Mouse (Mus musculus) liver, postnatal 0 days (tissue): ENCODE measurements at regions not wholly inside any gene's neighbourhood (a gene's known extent, or its start where the extent isn't known, plus 50 kb on each side); places are given as distances from the start of the nearest gene placed in this dataset.
A peak's percentile ranks its signal among the peaks of the same experiment; 100 is the strongest.

Experiments used
- ATAC-seq: fragments of 200-750 bp; cut with Nextera tagmentation; 2 replicates; pipeline ENCODE4 v1.8.0; 2017; ENCODE audit warnings: mild to moderate bottlenecking, moderate library complexity
- DNase-seq: peaks from one replicate; pipeline ENCODE4 v3.0.0-alpha.2; 2016
- H3K27ac ChIP-seq: fragments of 300-500 bp; sonication (generic); 2 replicates; pipeline ENCODE4 v1.5.1; 2014; ENCODE audit warnings: antibody characterized with exemption, moderate library complexity, mild to moderate bottlenecking, low read depth
- H3K27me3 ChIP-seq: fragments of 300-500 bp; sonication (generic); 2 replicates; pipeline ENCODE4 v1.6.1; 2014; ENCODE audit warnings: low read length, control low read depth, mixed read lengths; ENCODE audit not compliant: insufficient read depth
- H3K36me3 ChIP-seq: fragments of 300-500 bp; sonication (generic); replicated peaks from 2 replicates; pipeline ENCODE4 v1.6.1; 2014; ENCODE audit warnings: mild to moderate bottlenecking, control low read depth, low read length, moderate library complexity, mixed read lengths; ENCODE audit not compliant: insufficient read depth
- H3K4me1 ChIP-seq: fragments of 300-500 bp; sonication (generic); 2 replicates; pipeline ENCODE4 v1.6.1; 2014; ENCODE audit warnings: antibody characterized with exemption, mild to moderate bottlenecking, control low read depth; ENCODE audit not compliant: insufficient read depth
- H3K4me2 ChIP-seq: fragments of 300-500 bp; sonication (generic); 2 replicates; pipeline ENCODE4 v1.6.1; 2014; ENCODE audit warnings: low read depth, mild to moderate bottlenecking, low read length, moderate library complexity, mixed read lengths
- H3K4me3 ChIP-seq: fragments of 300-500 bp; sonication (generic); 2 replicates; pipeline ENCODE4 v1.5.1; 2014; ENCODE audit warnings: low read depth, low read length
- H3K9ac ChIP-seq: fragments of 300-500 bp; sonication (generic); replicated peaks from 2 replicates; pipeline ENCODE4 v1.6.1; 2014; ENCODE audit warnings: mild to moderate bottlenecking, moderate library complexity
- H3K9me3 ChIP-seq: fragments of 300-500 bp; sonication (generic); 2 replicates; pipeline ENCODE4 v1.6.1; 2016; ENCODE audit warnings: mild to moderate bottlenecking, control low read depth, low read length, mixed read lengths
- CTCF ChIP-seq: sonication (generic); IDR thresholded peaks from 2 replicates; pipeline ENCODE4 v1.5.1; 2016; ENCODE audit warnings: antibody characterized with exemption, low read depth
- EP300 ChIP-seq: IDR thresholded peaks from 2 replicates; pipeline ENCODE4 v1.6.1; 2016; ENCODE audit warnings: antibody characterized with exemption, low read depth, mild to moderate bottlenecking
- WGBS: fragments of 180-500 bp; shearing (Covaris S2); extraction: QIAGEN DNeasy Blood & Tissue Kit; methylation state at CpG from one replicate; pipeline ENCODE4 v1.1.7; 2014; ENCODE audit not compliant: insufficient replicate concordance; 5-methylcytosine and 5-hydroxymethylcytosine counted together

- no peaks in the 10 kb centered on the region for H3K27me3 ChIP-seq
- H3K4me1 ChIP-seq = no peaks in the 10 kb centered on the region
- no peak overlapping the region for H3K4me2 ChIP-seq
- H3K36me3 ChIP-seq = no peaks in the 10 kb centered on the region
- TF ChIP-seq EP300 (no peak), CTCF (peak; percentile 74)
- ATAC-seq (no peak), DNase-seq (no peak)
- H3K27ac ChIP-seq = no peak overlapping the region
- H3K9ac ChIP-seq = no peak overlapping the region
- no peak overlapping the region for H3K4me3 ChIP-seq
- H3K9me3 ChIP-seq = no peaks in the 10 kb centered on the region
- 36% methylated on average over 2 of the region's 2 CpGs for WGBS
These were observed 223.2 kb upstream of the Agtr1b start for GRCm38 (mm10) chr3:20590143-20590542.

DNA sequence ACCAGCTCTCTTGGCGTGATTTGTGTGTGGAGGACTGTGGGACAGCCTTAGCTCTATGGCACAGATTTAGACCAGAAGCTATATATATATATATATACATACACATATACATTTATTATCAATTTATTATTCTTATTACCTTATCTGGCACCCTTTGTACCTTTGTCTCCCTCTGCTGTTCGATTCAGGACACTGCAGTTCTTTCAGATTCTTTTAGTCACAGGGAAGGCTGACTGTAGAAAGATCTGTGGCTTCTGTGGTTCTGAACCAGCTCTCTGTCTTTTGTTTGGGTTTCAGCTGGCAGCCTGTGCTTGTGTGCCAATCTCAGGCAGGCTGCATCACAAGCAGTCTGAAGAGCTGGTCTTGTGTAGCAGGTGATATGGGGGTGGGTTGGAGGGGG, 184.6 kb upstream of the Agtr1b start:
- H3K27ac ChIP-seq = no peak overlapping the region
- no peak overlapping the region for H3K4me2 ChIP-seq
- no peak overlapping the region for H3K9ac ChIP-seq
- TF ChIP-seq CTCF (peak; percentile 45), EP300 (no peak)
- H3K36me3 ChIP-seq = no peaks in the 10 kb centered on the region
- H3K9me3 ChIP-seq = no peaks in the 10 kb centered on the region
- DNase-seq (no peak), ATAC-seq (no peak)
- no peak overlapping the region for H3K4me3 ChIP-seq
- WGBS = 30% methylated on average over 2 of the region's 2 CpGs
- H3K27me3 ChIP-seq = no peaks in the 10 kb centered on the region
- H3K4me1 ChIP-seq = no peaks in the 10 kb centered on the region

GRCm38 (mm10) chr3:20543991-20544390, 177.0 kb upstream of the Agtr1b start:
- no peaks in the 10 kb centered on the region for H3K4me1 ChIP-seq
- DNase-seq (no peak), ATAC-seq (no peak)
- WGBS = 72% methylated on average over 7 of the region's 7 CpGs
- no peak overlapping the region for H3K27ac ChIP-seq
- no peaks in the 10 kb centered on the region; the same call in 1 of the 2 replicates for H3K9me3 ChIP-seq
- TF ChIP-seq CTCF (no peak), EP300 (no peak)
- H3K27me3 ChIP-seq = no peaks in the 10 kb centered on the region
- no peak overlapping the region for H3K4me2 ChIP-seq
- no peaks in the 10 kb centered on the region for H3K36me3 ChIP-seq
- H3K9ac ChIP-seq = no peak overlapping the region
- H3K4me3 ChIP-seq = no peak overlapping the region

GRCm38 (mm10) chr3:20538492-20539004, 171.6 kb upstream of the Agtr1b start:
- no peaks in the 10 kb centered on the region for H3K4me1 ChIP-seq
- H3K4me3 ChIP-seq = no peak overlapping the region
- no peaks in the 10 kb centered on the region; the same call in 1 of the 2 replicates for H3K9me3 ChIP-seq
- H3K4me2 ChIP-seq = no peak overlapping the region
- H3K36me3 ChIP-seq = no peaks in the 10 kb centered on the region
- H3K9ac ChIP-seq = no peak overlapping the region
- TF ChIP-seq CTCF = no peak
- no peak for TF ChIP-seq EP300
- no peak for DNase-seq
- 58% methylated on average over 4 of the region's 4 CpGs for WGBS
- no peak overlapping the region for H3K27ac ChIP-seq
- no peaks in the 10 kb centered on the region for H3K27me3 ChIP-seq
- ATAC-seq = no peak

- Histone ChIP-seq H3K4me1 (no peaks in the 10 kb centered on the region), H3K27ac (no peak overlapping the region), H3K9me3 (no peaks in the 10 kb centered on the region), H3K4me2 (no peak overlapping the region), H3K9ac (no peak overlapping the region), H3K4me3 (no peak overlapping the region), H3K27me3 (no peaks in the 10 kb centered on the region), H3K36me3 (no peaks in the 10 kb centered on the region)
- no peak for ATAC-seq
- DNase-seq = no peak
- 49% methylated on average over 6 of the region's 6 CpGs for WGBS
- TF ChIP-seq EP300 (no peak), CTCF (peak; percentile 74)
These were observed 153.8 kb upstream of the Agtr1b start for GRCm38 (mm10) chr3:20520738-20521137.

DNA sequence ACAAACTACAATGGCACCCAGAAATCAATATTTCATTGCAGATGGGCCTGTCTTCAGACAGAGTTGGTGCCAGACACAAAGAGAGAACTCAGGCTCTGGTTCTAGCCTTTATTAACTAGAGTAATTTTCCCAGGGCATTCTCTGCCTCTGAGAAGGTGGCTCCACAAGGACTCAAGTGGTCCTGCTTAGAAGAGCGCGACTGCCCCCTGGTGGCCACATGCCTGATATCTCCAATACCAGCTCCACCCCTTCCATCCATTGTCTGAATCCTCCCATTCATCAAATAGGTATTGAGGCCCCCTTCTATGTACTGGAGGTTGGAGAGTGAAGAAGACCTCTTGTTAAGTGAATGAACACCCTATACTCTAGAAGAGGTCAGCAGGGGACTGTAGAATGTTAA, 142.2 kb upstream of the Agtr1b start:
- H3K4me1 ChIP-seq = no peaks in the 10 kb centered on the region
- H3K36me3 ChIP-seq = no peaks in the 10 kb centered on the region
- 2% methylated on average over 2 of the region's 2 CpGs for WGBS
- H3K27ac ChIP-seq = no peak overlapping the region
- no peak overlapping the region for H3K9ac ChIP-seq
- no peak for ATAC-seq
- no peak for TF ChIP-seq EP300
- TF ChIP-seq CTCF = peak; percentile 68
- peak; percentile 77 for DNase-seq
- H3K4me3 ChIP-seq = no peak overlapping the region
- H3K27me3 ChIP-seq = no peaks in the 10 kb centered on the region
- H3K9me3 ChIP-seq = no peaks in the 10 kb centered on the region
- H3K4me2 ChIP-seq = no peak overlapping the region

DNA sequence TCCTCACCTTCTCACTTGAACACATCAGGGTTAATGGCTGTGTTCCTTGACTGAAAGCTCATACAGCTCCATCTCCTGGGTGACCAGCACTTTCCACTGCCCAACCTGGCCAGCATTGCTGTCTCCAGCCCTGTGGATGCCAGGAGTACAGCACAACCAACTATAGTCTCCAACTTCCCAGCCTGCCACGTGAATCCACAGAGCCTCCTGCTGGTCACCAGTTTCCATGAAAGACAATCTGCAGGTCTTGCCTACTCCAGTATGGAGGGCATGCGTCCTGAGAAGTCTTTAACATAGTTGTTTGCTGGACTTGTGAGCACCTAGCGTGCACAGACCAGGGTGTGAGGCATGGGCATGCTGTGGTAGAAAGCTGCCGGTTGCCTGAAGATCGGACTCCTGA, 138.6 kb upstream of the Agtr1b start:
- H3K9ac ChIP-seq = no peak overlapping the region
- no peaks in the 10 kb centered on the region for H3K4me1 ChIP-seq
- H3K36me3 ChIP-seq = no peaks in the 10 kb centered on the region
- TF ChIP-seq EP300 (no peak), CTCF (no peak)
- DNase-seq (no peak), ATAC-seq (no peak)
- 80% methylated on average over 5 of the region's 5 CpGs for WGBS
- no peaks in the 10 kb centered on the region for H3K27me3 ChIP-seq
- no peak overlapping the region for H3K27ac ChIP-seq
- H3K4me3 ChIP-seq = no peak overlapping the region
- no peaks in the 10 kb centered on the region for H3K9me3 ChIP-seq
- no peak overlapping the region for H3K4me2 ChIP-seq
